Mouse (Mus musculus) cerebellum, adult 2 months (tissue): ENCODE measurements around the gene Gm5415.

Experiments
- CTCF ChIP-seq: fragments of 200-500 bp; IDR thresholded peaks from 2 replicates; pipeline ENCODE4 v1.5.1; 2011; ENCODE audit warnings: low read depth, mild to moderate bottlenecking, control low read depth, low read length, moderate library complexity, borderline replicate concordance; ENCODE audit not compliant: insufficient read depth
- POLR2A ChIP-seq: fragments of 200-500 bp; IDR thresholded peaks from 2 replicates; pipeline ENCODE4 v1.6.1; 2011; ENCODE audit warnings: low read length, control low read depth, borderline replicate concordance; ENCODE audit not compliant: insufficient read depth

GRCm38 (mm10) chr1:32568901-32569300 is 21.8 kb upstream of the Gm5415 start:
- TF ChIP-seq CTCF (no peak), POLR2A (no peak)
